Mouse (Mus musculus): ENCODE data around the gene Zdhhc25. TPM values are rescaled to one million over a fixed set of nuclear protein-coding genes. Genes with fewer than 3 reads are reported as not detected.

The Zdhhc25 gene
- polyA plus RNA-seq (2012; rRNA removed) = not detected in 2 replicates

GRCm38 (mm10) chr15:88600002-88600401 is at the start of gene Zdhhc25:
Zdhhc25 (plus strand) TSS chr15:88600302.

Other genes with a start within 250 kb of the Zdhhc25 start
- 22.4 and 22.7 TPM in 2 replicates for gene Brd1, start 133.9 kb downstream of the Zdhhc25 start, polyA plus RNA-seq (2012; rRNA removed)
- 11.4 and 13.0 TPM in 2 replicates for gene Zbed4, start 151.4 kb downstream of the Zdhhc25 start, polyA plus RNA-seq (2012; rRNA removed)
- gene Alg12, start 219.0 kb downstream of the Zdhhc25 start, polyA plus RNA-seq (2012; rRNA removed) = 12.8 and 13.2 TPM in 2 replicates
- gene Creld2, start 219.3 kb downstream of the Zdhhc25 start, polyA plus RNA-seq (2012; rRNA removed) = 51.9 and 55.9 TPM in 2 replicates